Mouse (Mus musculus) forebrain, embryonic 16.5 days (tissue): ENCODE measurements around the gene Donson. TPM values are rescaled to one million over a fixed set of nuclear protein-coding genes. Genes with fewer than 3 reads are reported as not detected.
"Not testable (repeated sequence)": the region's sequence is repeated elsewhere in the genome, so short reads cannot be mapped to it uniquely, and the experiment has no call there.

Experiments
- ATAC-seq: fragments of 200-750 bp; cut with Nextera tagmentation; 2 replicates; pipeline ENCODE4 v1.8.0; 2017; ENCODE audit warnings: mild to moderate bottlenecking, moderate library complexity
- H3K27ac ChIP-seq: fragments of 300-500 bp; sonication (generic); 2 replicates; pipeline ENCODE4 v1.5.1; 2014; ENCODE audit warnings: low read length, control low read depth
- H3K27me3 ChIP-seq: fragments of 300-500 bp; sonication (generic); replicated peaks from 2 replicates; pipeline ENCODE4 v1.6.1; 2014; ENCODE audit warnings: low read length; ENCODE audit not compliant: control insufficient read depth, insufficient read depth
- H3K36me3 ChIP-seq: fragments of 300-500 bp; sonication (generic); 2 replicates; pipeline ENCODE4 v1.6.1; 2014; ENCODE audit not compliant: control insufficient read depth, insufficient read depth
- H3K4me1 ChIP-seq: fragments of 300-500 bp; sonication (generic); replicated peaks from 2 replicates; pipeline ENCODE4 v1.6.1; 2014; ENCODE audit warnings: low read length; ENCODE audit not compliant: control insufficient read depth, insufficient read depth
- H3K4me2 ChIP-seq: fragments of 300-500 bp; sonication (generic); 2 replicates; pipeline ENCODE4 v1.6.1; 2014; ENCODE audit warnings: mild to moderate bottlenecking, low read length, control low read depth
- H3K4me3 ChIP-seq: fragments of 300-500 bp; sonication (generic); replicated peaks from 2 replicates; pipeline ENCODE4 v1.5.1; 2014; ENCODE audit warnings: mild to moderate bottlenecking, low read length, control low read depth
- H3K9ac ChIP-seq: fragments of 300-500 bp; sonication (generic); replicated peaks from 2 replicates; pipeline ENCODE4 v1.6.1; 2014; ENCODE audit warnings: low read depth, low read length, control low read depth
- H3K9me3 ChIP-seq: fragments of 300-500 bp; sonication (generic); 2 replicates; pipeline ENCODE4 v1.6.1; 2016; ENCODE audit warnings: low read length; ENCODE audit not compliant: control insufficient read depth
- WGBS: fragments of 180-500 bp; shearing (Covaris S2); extraction: QIAGEN DNeasy Blood & Tissue Kit; methylation state at CpG from one replicate; pipeline ENCODE4 v1.1.7; 2014; 5-methylcytosine and 5-hydroxymethylcytosine counted together
- polyA plus RNA-seq: library from polyadenylated mRNA; unstranded; fragments of >200 nt; fragmentation: Nextera tagmentation; extraction: Ambion mirVana; gene quantifications from 2 replicates; pipeline ENCODE4 v1.2.1, GENCODE M21; 2015

Gene Donson
- polyA plus RNA-seq, 1 experiment from 2014 or later, result 19.8 TPM

- no peaks in the 10 kb centered on the region for H3K27me3 ChIP-seq
- H3K4me1 ChIP-seq, result peaks cover 16% of the 10 kb centered on the region
- peak overlapping the region; percentile 75 for H3K9ac ChIP-seq
- peaks cover 7% of the 10 kb centered on the region for H3K36me3 ChIP-seq
- H3K4me2 ChIP-seq, result peak overlapping the region; percentile 81
- no peaks in the 10 kb centered on the region for H3K9me3 ChIP-seq
- under 1% methylated on average over 25 of the region's 25 CpGs for WGBS
- peak; percentile 43 for ATAC-seq
- H3K4me3 ChIP-seq, result peak overlapping the region; percentile 83
- peak overlapping the region; percentile 95 for H3K27ac ChIP-seq
These were observed 40.4 kb downstream of the Donson start for GRCm38 (mm10) chr16:91648220-91648550.

GRCm38 (mm10) chr16:91647461-91648219 is 40.9 kb downstream of the Donson start, which contains the start of gene Son:
Gene Son (plus strand): TSS chr16:91647506.
- Histone ChIP-seq H3K4me3 (peak within 1 kb of the TSS; percentile 83), H3K9ac (peak within 1 kb of the TSS; percentile 75), H3K9me3 (no peaks in the 10 kb centered on the region), H3K27ac (peak within 1 kb of the TSS; percentile 98), H3K4me2 (peak within 1 kb of the TSS; percentile 81), H3K4me1 (peaks cover 16% of the 10 kb centered on the region), H3K27me3 (no peaks in the 10 kb centered on the region), H3K36me3 (peaks cover 7% of the 10 kb centered on the region)
- peak; percentile 98 for ATAC-seq
- WGBS, result under 1% methylated on average over 70 of the region's 70 CpGs

- Histone ChIP-seq H3K9me3 (no peaks in the 10 kb centered on the region), H3K27ac (peak within 1 kb of the TSS; percentile 98), H3K4me3 (peak within 1 kb of the TSS; percentile 83), H3K36me3 (peaks cover 7% of the 10 kb centered on the region; the same call in 1 of the 2 replicates), H3K4me1 (peaks cover 16% of the 10 kb centered on the region), H3K9ac (peak within 1 kb of the TSS; percentile 75), H3K4me2 (peak within 1 kb of the TSS; percentile 80), H3K27me3 (no peaks in the 10 kb centered on the region)
- 0% methylated on average over 59 of the region's 59 CpGs for WGBS
- peak; percentile 83 for ATAC-seq
These were observed 41.7 kb downstream of the Donson start, which contains the start of gene Gart for GRCm38 (mm10) chr16:91646681-91647419. Gene Gart (minus strand): TSS chr16:91646952.

GRCm38 (mm10) chr16:91645995-91646602 is 42.5 kb downstream of the Donson start:
- Histone ChIP-seq H3K27ac (peak overlapping the region; percentile 47; the same call in 1 of the 2 replicates), H3K36me3 (peaks cover 7% of the 10 kb centered on the region), H3K9ac (no peak overlapping the region), H3K4me2 (peak overlapping the region; percentile 80), H3K4me3 (peak overlapping the region; percentile 83), H3K9me3 (no peaks in the 10 kb centered on the region), H3K27me3 (no peaks in the 10 kb centered on the region), H3K4me1 (peaks cover 16% of the 10 kb centered on the region)
- ATAC-seq, result no peak
- WGBS, result under 1% methylated on average over 11 of the region's 11 CpGs

- H3K9ac ChIP-seq, H3K4me2 ChIP-seq, H3K27ac ChIP-seq, H3K9me3 ChIP-seq, H3K4me3 ChIP-seq, H3K36me3 ChIP-seq, H3K27me3 ChIP-seq, ATAC-seq: not testable (repeated sequence)
- H3K4me1 ChIP-seq, result peaks cover 16% of the 10 kb centered on the region
- no CpG with 5 or more reads among the region's 2 CpGs for WGBS
These were observed 43.1 kb downstream of the Donson start for GRCm38 (mm10) chr16:91645420-91645819.

- ATAC-seq, result no peak
- Histone ChIP-seq H3K4me3 (no peak overlapping the region), H3K4me1 (peaks cover 13% of the 10 kb centered on the region), H3K9ac (no peak overlapping the region), H3K27me3 (no peaks in the 10 kb centered on the region), H3K4me2 (no peak overlapping the region), H3K9me3 (no peaks in the 10 kb centered on the region), H3K27ac (no peak overlapping the region), H3K36me3 (peaks cover 9% of the 10 kb centered on the region)
- WGBS, result 81% methylated on average over 2 of the region's 2 CpGs
These were observed 43.7 kb downstream of the Donson start for GRCm38 (mm10) chr16:91644901-91645300.

GRCm38 (mm10) chr16:91640171-91640570 is 48.4 kb downstream of the Donson start:
- Histone ChIP-seq H3K27me3 (no peaks in the 10 kb centered on the region), H3K4me2 (no peak overlapping the region), H3K4me3 (no peak overlapping the region), H3K4me1 (no peaks in the 10 kb centered on the region), H3K36me3 (peaks cover 26% of the 10 kb centered on the region), H3K9ac (no peak overlapping the region), H3K27ac (no peak overlapping the region), H3K9me3 (no peaks in the 10 kb centered on the region)
- 94% methylated on average over 8 of the region's 8 CpGs for WGBS
- ATAC-seq, result no peak

- ATAC-seq, result no peak
- WGBS, result 93% methylated on average over 2 of the region's 2 CpGs
- Histone ChIP-seq H3K9ac (no peak overlapping the region), H3K36me3 (peaks cover 26% of the 10 kb centered on the region), H3K4me2 (no peak overlapping the region), H3K4me3 (no peak overlapping the region), H3K4me1 (no peaks in the 10 kb centered on the region), H3K27me3 (no peaks in the 10 kb centered on the region), H3K9me3 (no peaks in the 10 kb centered on the region), H3K27ac (no peak overlapping the region)
These were observed 48.9 kb downstream of the Donson start for GRCm38 (mm10) chr16:91639636-91640035.

- Histone ChIP-seq H3K27ac (no peak overlapping the region), H3K9me3 (no peaks in the 10 kb centered on the region), H3K4me2 (no peak overlapping the region), H3K4me3 (no peak overlapping the region), H3K27me3 (no peaks in the 10 kb centered on the region), H3K4me1 (no peaks in the 10 kb centered on the region), H3K9ac (no peak overlapping the region), H3K36me3 (peaks cover 26% of the 10 kb centered on the region)
- 92% methylated on average over 5 of the region's 5 CpGs for WGBS
- no peak for ATAC-seq
These were observed 49.4 kb downstream of the Donson start for GRCm38 (mm10) chr16:91639161-91639560.
